Mouse (Mus musculus) neural tube, embryonic 15.5 days (tissue): ENCODE measurements around the gene Ipo11. TPM values are rescaled to one million over a fixed set of nuclear protein-coding genes. Genes with fewer than 3 reads are reported as not detected.

ENCODE experiments used
- ATAC-seq: fragments of 200-750 bp; cut with Nextera tagmentation; 2 replicates; pipeline ENCODE4 v1.8.0; 2017; ENCODE audit warnings: mild to moderate bottlenecking, moderate TSS enrichment, moderate library complexity; ENCODE audit not compliant: low FRiP score
- H3K27ac ChIP-seq: fragments of 300-500 bp; sonication (generic); replicated peaks from 2 replicates; pipeline ENCODE4 v1.5.1; 2015; ENCODE audit warnings: mild to moderate bottlenecking, inconsistent platforms
- H3K27me3 ChIP-seq: fragments of 300-500 bp; sonication (generic); replicated peaks from 2 replicates; pipeline ENCODE4 v1.6.1; 2015; ENCODE audit warnings: inconsistent platforms
- H3K36me3 ChIP-seq: fragments of 300-500 bp; sonication (generic); 2 replicates; pipeline ENCODE4 v1.6.1; 2015; ENCODE audit warnings: inconsistent platforms
- H3K4me1 ChIP-seq: fragments of 300-500 bp; sonication (generic); 2 replicates; pipeline ENCODE4 v1.6.1; 2015; ENCODE audit warnings: inconsistent platforms
- H3K4me2 ChIP-seq: fragments of 300-500 bp; sonication (generic); 2 replicates; pipeline ENCODE4 v1.6.1; 2015; ENCODE audit warnings: inconsistent platforms, mild to moderate bottlenecking, moderate library complexity
- H3K4me3 ChIP-seq: fragments of 300-500 bp; sonication (generic); replicated peaks from 2 replicates; pipeline ENCODE4 v1.5.1; 2015; ENCODE audit warnings: mild to moderate bottlenecking, inconsistent platforms
- H3K9ac ChIP-seq: fragments of 300-500 bp; sonication (generic); replicated peaks from 2 replicates; pipeline ENCODE4 v1.6.1; 2015; ENCODE audit warnings: mild to moderate bottlenecking, inconsistent platforms
- H3K9me3 ChIP-seq: fragments of 300-500 bp; sonication (generic); replicated peaks from 2 replicates; pipeline ENCODE4 v1.6.1; 2016; ENCODE audit warnings: inconsistent platforms
- WGBS: fragments of 180-500 bp; shearing (Covaris S2); methylation state at CpG from one replicate; pipeline ENCODE4 v1.1.7; 2015; ENCODE audit warnings: mixed read lengths; 5-methylcytosine and 5-hydroxymethylcytosine counted together
- polyA plus RNA-seq: library from polyadenylated mRNA; unstranded; fragments of >200 nt; fragmentation: Nextera tagmentation; extraction: Ambion mirVana; gene quantifications from 2 replicates; pipeline ENCODE4 v1.2.1, GENCODE M21; 2015

Ipo11 gene
- 37.9 and 41.3 TPM in 2 replicates for polyA plus RNA-seq

GRCm38 (mm10) chr13:106936256-106937137 is at the start of gene Ipo11:
TSS of gene Ipo11 (minus strand) at chr13:106936958.
- Histone ChIP-seq H3K4me1 (peaks cover 19% of the 10 kb centered on the region), H3K4me2 (peak within 1 kb of the TSS; percentile 76), H3K9me3 (no peaks in the 10 kb centered on the region), H3K27ac (peak within 1 kb of the TSS; percentile 90), H3K36me3 (no peaks in the 10 kb centered on the region), H3K9ac (peak within 1 kb of the TSS; percentile 83), H3K4me3 (peak within 1 kb of the TSS; percentile 99), H3K27me3 (no peaks in the 10 kb centered on the region)
- ATAC-seq, result peak; percentile 98
- under 1% methylated on average over 83 of the region's 84 CpGs for WGBS

- ATAC-seq, result no peak
- no peak overlapping the region for H3K4me2 ChIP-seq
- no peak overlapping the region for H3K9ac ChIP-seq
- no peak overlapping the region for H3K4me3 ChIP-seq
- H3K27me3 ChIP-seq, result no peaks in the 10 kb centered on the region
- no peaks in the 10 kb centered on the region for H3K9me3 ChIP-seq
- no peak overlapping the region for H3K27ac ChIP-seq
- 92% methylated on average over 4 of the region's 4 CpGs for WGBS
- H3K36me3 ChIP-seq, result peaks cover 49% of the 10 kb centered on the region
- no peaks in the 10 kb centered on the region for H3K4me1 ChIP-seq
These were observed 24.7 kb upstream of the Ipo11 start for GRCm38 (mm10) chr13:106961496-106961895.

- Histone ChIP-seq H3K27me3 (no peaks in the 10 kb centered on the region), H3K27ac (no peak overlapping the region), H3K4me3 (no peak overlapping the region), H3K9me3 (no peaks in the 10 kb centered on the region), H3K4me1 (no peaks in the 10 kb centered on the region), H3K4me2 (no peak overlapping the region), H3K36me3 (peaks cover 56% of the 10 kb centered on the region), H3K9ac (no peak overlapping the region)
- ATAC-seq, result no peak
- WGBS, result 88% methylated on average over 3 of the region's 3 CpGs
These were observed 23.8 kb upstream of the Ipo11 start for GRCm38 (mm10) chr13:106960557-106960956.

GRCm38 (mm10) chr13:106958286-106958685 is 21.5 kb upstream of the Ipo11 start:
- WGBS, result 88% methylated on average over 3 of the region's 3 CpGs
- Histone ChIP-seq H3K9me3 (no peaks in the 10 kb centered on the region), H3K27me3 (no peaks in the 10 kb centered on the region), H3K36me3 (peaks cover 56% of the 10 kb centered on the region), H3K4me2 (no peak overlapping the region), H3K9ac (no peak overlapping the region), H3K27ac (no peak overlapping the region), H3K4me3 (no peak overlapping the region), H3K4me1 (no peaks in the 10 kb centered on the region)
- no peak for ATAC-seq

- H3K27ac ChIP-seq, result no peak overlapping the region
- 94% methylated on average over 4 of the region's 4 CpGs for WGBS
These were observed 20.8 kb upstream of the Ipo11 start for GRCm38 (mm10) chr13:106957554-106957953.

GRCm38 (mm10) chr13:106954880-106955279 is 18.1 kb upstream of the Ipo11 start:
- H3K27ac ChIP-seq, result no peak overlapping the region
- no peak overlapping the region for H3K4me2 ChIP-seq
- WGBS, result 95% methylated on average over 3 of the region's 3 CpGs
- H3K9ac ChIP-seq, result no peak overlapping the region
- H3K4me3 ChIP-seq, result no peak overlapping the region
- H3K27me3 ChIP-seq, result no peaks in the 10 kb centered on the region
- no peak for ATAC-seq
- H3K9me3 ChIP-seq, result no peaks in the 10 kb centered on the region
- H3K4me1 ChIP-seq, result no peaks in the 10 kb centered on the region
- H3K36me3 ChIP-seq, result peaks cover 58% of the 10 kb centered on the region

More at GRCm38 (mm10) chr13:106957554-106957953, 20.8 kb upstream of the Ipo11 start:
- no peak overlapping the region for H3K4me3 ChIP-seq
- peaks cover 55% of the 10 kb centered on the region for H3K36me3 ChIP-seq
- no peaks in the 10 kb centered on the region for H3K4me1 ChIP-seq
- no peak overlapping the region for H3K4me2 ChIP-seq
- H3K27me3 ChIP-seq, result no peaks in the 10 kb centered on the region
- no peaks in the 10 kb centered on the region for H3K9me3 ChIP-seq
- no peak for ATAC-seq
- no peak overlapping the region for H3K9ac ChIP-seq

- H3K27ac ChIP-seq, result peak overlapping the region; percentile 88
- H3K4me2 ChIP-seq, result peak overlapping the region; percentile 59
- H3K4me1 ChIP-seq, result peaks cover 18% of the 10 kb centered on the region
- peak overlapping the region; percentile 88 for H3K9ac ChIP-seq
- no peaks in the 10 kb centered on the region for H3K9me3 ChIP-seq
- WGBS, result 5% methylated on average over 6 of the region's 6 CpGs
- H3K36me3 ChIP-seq, result peaks cover 20% of the 10 kb centered on the region
- no peaks in the 10 kb centered on the region for H3K27me3 ChIP-seq
- peak; percentile 2; the same call in 1 of the 2 replicates for ATAC-seq
- H3K4me3 ChIP-seq, result peak overlapping the region; percentile 90
These were observed 10.8 kb upstream of the Ipo11 start for GRCm38 (mm10) chr13:106947583-106947982.

GRCm38 (mm10) chr13:106946594-106947540 is 10.1 kb upstream of the Ipo11 start, which contains the start of gene Dimt1:
TSS of gene Dimt1 (plus strand) at chr13:106947127.
- Histone ChIP-seq H3K9me3 (no peaks in the 10 kb centered on the region), H3K4me3 (peak within 1 kb of the TSS; percentile 90), H3K36me3 (peaks cover 13% of the 10 kb centered on the region), H3K27ac (peak within 1 kb of the TSS; percentile 88), H3K9ac (peak within 1 kb of the TSS; percentile 88), H3K4me2 (peak within 1 kb of the TSS; percentile 59), H3K4me1 (peaks cover 18% of the 10 kb centered on the region), H3K27me3 (no peaks in the 10 kb centered on the region)
- WGBS, result under 1% methylated on average over 68 of the region's 68 CpGs
- peak; percentile 99 for ATAC-seq

- no peak for ATAC-seq
- Histone ChIP-seq H3K4me3 (no peak overlapping the region), H3K36me3 (peaks cover 6% of the 10 kb centered on the region; the same call in 1 of the 2 replicates), H3K27ac (no peak overlapping the region), H3K9me3 (no peaks in the 10 kb centered on the region), H3K4me2 (no peak overlapping the region), H3K27me3 (no peaks in the 10 kb centered on the region), H3K4me1 (peaks cover 18% of the 10 kb centered on the region), H3K9ac (no peak overlapping the region)
- 82% methylated on average over 9 of the region's 9 CpGs for WGBS
These were observed 8.8 kb upstream of the Ipo11 start for GRCm38 (mm10) chr13:106945518-106945917.

GRCm38 (mm10) chr13:106942721-106943120 is 6.0 kb upstream of the Ipo11 start:
- no peak for ATAC-seq
- Histone ChIP-seq H3K9me3 (no peaks in the 10 kb centered on the region), H3K9ac (no peak overlapping the region), H3K4me1 (peaks cover 3% of the 10 kb centered on the region), H3K4me3 (no peak overlapping the region), H3K27me3 (no peaks in the 10 kb centered on the region), H3K36me3 (no peaks in the 10 kb centered on the region), H3K27ac (no peak overlapping the region), H3K4me2 (no peak overlapping the region)
- 96% methylated on average over 1 of the region's 1 CpGs for WGBS

- no peak for ATAC-seq
- no peaks in the 10 kb centered on the region for H3K36me3 ChIP-seq
- no peak overlapping the region for H3K27ac ChIP-seq
- no peak overlapping the region for H3K9ac ChIP-seq
- WGBS, result 37% methylated on average over 7 of the region's 7 CpGs
- no peaks in the 10 kb centered on the region for H3K27me3 ChIP-seq
- 0 out of 2 replicates have a peak, but pooled peaks cover 4% of the 10 kb centered on the region for H3K4me1 ChIP-seq
- H3K9me3 ChIP-seq, result no peaks in the 10 kb centered on the region
- no peak overlapping the region for H3K4me2 ChIP-seq
- no peak overlapping the region for H3K4me3 ChIP-seq
These were observed 4.6 kb upstream of the Ipo11 start for GRCm38 (mm10) chr13:106941211-106941976.
